Mouse (Mus musculus): ENCODE data around the gene Wfdc18. TPM values are rescaled to one million over a fixed set of nuclear protein-coding genes. Genes with fewer than 3 reads are reported as not detected.

The Wfdc18 gene
- polyA plus RNA-seq, 1 experiment = 5.3 TPM

- Histone ChIP-seq H3K27ac (ENCODE audit: insufficient read depth, low read length) (no peak overlapping the region), H3K27me3 (ENCODE audit: control insufficient read depth, insufficient read depth, low read length) (no peaks in the 10 kb centered on the region), H3K4me1 (ENCODE audit: control insufficient read depth, insufficient read depth, low read length) (no peaks in the 10 kb centered on the region), H3K4me3 (replicated peaks; ENCODE audit: insufficient read depth, low read depth, low read length) (no peak overlapping the region)
- no peak for TF ChIP-seq CTCF (IDR thresholded peaks at IDR 0.05; ENCODE audit: borderline replicate concordance, insufficient read depth, low read depth, low read length)
- TF ChIP-seq POLR2A (IDR thresholded peaks at IDR 0.05; ENCODE audit: borderline replicate concordance, insufficient read depth, low read length) = no peak
- DNase-seq = no peak
- WGBS = 31% methylated on average over 4 of the region's 4 CpGs
Measured at GRCm38 (mm10) chr11:83746152-83746551, 37.3 kb downstream of the Wfdc18 start.

GRCm38 (mm10) chr11:83746681-83747080 lies 37.9 kb downstream of the Wfdc18 start, which contains the start of gene Wfdc21:
Wfdc21 (plus strand) TSS chr11:83746940.
- no peak for DNase-seq
- WGBS = 23% methylated on average over 5 of the region's 5 CpGs
- H3K27me3 ChIP-seq (ENCODE audit: control insufficient read depth, insufficient read depth, low read length) = no peaks in the 10 kb centered on the region
- no peak for TF ChIP-seq CTCF (IDR thresholded peaks at IDR 0.05; ENCODE audit: borderline replicate concordance, insufficient read depth, low read depth, low read length)
- TF ChIP-seq POLR2A (IDR thresholded peaks at IDR 0.05; ENCODE audit: borderline replicate concordance, insufficient read depth, low read length) = no peak
- H3K4me3 ChIP-seq (replicated peaks; ENCODE audit: insufficient read depth, low read depth, low read length) = no peak within 1 kb of the TSS
- H3K4me1 ChIP-seq (ENCODE audit: control insufficient read depth, insufficient read depth, low read length) = no peaks in the 10 kb centered on the region
- no peak within 1 kb of the TSS for H3K27ac ChIP-seq (ENCODE audit: insufficient read depth, low read length)

GRCm38 (mm10) chr11:83747376-83748265 lies 38.8 kb downstream of the Wfdc18 start:
- Histone ChIP-seq H3K4me1 (ENCODE audit: control insufficient read depth, insufficient read depth, low read length) (no peaks in the 10 kb centered on the region), H3K27me3 (ENCODE audit: control insufficient read depth, insufficient read depth, low read length) (no peaks in the 10 kb centered on the region), H3K4me3 (replicated peaks; ENCODE audit: insufficient read depth, low read depth, low read length) (no peak overlapping the region), H3K27ac (ENCODE audit: insufficient read depth, low read length) (no peak overlapping the region)
- WGBS = 65% methylated on average over 6 of the region's 6 CpGs
- no peak for DNase-seq
- TF ChIP-seq CTCF (IDR thresholded peaks at IDR 0.05; ENCODE audit: borderline replicate concordance, insufficient read depth, low read depth, low read length) = no peak
- TF ChIP-seq POLR2A (IDR thresholded peaks at IDR 0.05; ENCODE audit: borderline replicate concordance, insufficient read depth, low read length) = no peak

GRCm38 (mm10) chr11:83753581-83754181 lies 44.9 kb downstream of the Wfdc18 start, which contains the start of gene Heatr6:
Heatr6 (plus strand) TSS chr11:83753696.
- TF ChIP-seq CTCF (IDR thresholded peaks at IDR 0.05; ENCODE audit: borderline replicate concordance, insufficient read depth, low read depth, low read length) (no peak), POLR2A (IDR thresholded peaks at IDR 0.05; ENCODE audit: borderline replicate concordance, insufficient read depth, low read length) (peak; percentile 43; the same call in 1 of the 2 replicates)
- under 1% methylated on average over 47 of the region's 47 CpGs for WGBS
- H3K27me3 ChIP-seq (ENCODE audit: control insufficient read depth, insufficient read depth, low read length) = no peaks in the 10 kb centered on the region
- no peaks in the 10 kb centered on the region for H3K4me1 ChIP-seq (ENCODE audit: control insufficient read depth, insufficient read depth, low read length)
- DNase-seq = peak; percentile 93 to 94
- peak within 1 kb of the TSS; percentile 93 for H3K27ac ChIP-seq (ENCODE audit: insufficient read depth, low read length)
- peak within 1 kb of the TSS; percentile 99 for H3K4me3 ChIP-seq (replicated peaks; ENCODE audit: insufficient read depth, low read depth, low read length)

GRCm38 (mm10) chr11:83754227-83754626 lies 45.4 kb downstream of the Wfdc18 start:
- H3K4me3 ChIP-seq (replicated peaks; ENCODE audit: insufficient read depth, low read depth, low read length) = peak overlapping the region; percentile 99
- H3K27me3 ChIP-seq (ENCODE audit: control insufficient read depth, insufficient read depth, low read length) = no peaks in the 10 kb centered on the region
- TF ChIP-seq CTCF (IDR thresholded peaks at IDR 0.05; ENCODE audit: borderline replicate concordance, insufficient read depth, low read depth, low read length) (no peak), POLR2A (IDR thresholded peaks at IDR 0.05; ENCODE audit: borderline replicate concordance, insufficient read depth, low read length) (no peak)
- no peak for DNase-seq
- 3% methylated on average over 8 of the region's 8 CpGs for WGBS
- H3K27ac ChIP-seq (ENCODE audit: insufficient read depth, low read length) = peak overlapping the region; percentile 93
- no peaks in the 10 kb centered on the region for H3K4me1 ChIP-seq (ENCODE audit: control insufficient read depth, insufficient read depth, low read length)

Other genes starting within 250 kb of the Wfdc18 start
- gene Mmp28, start 245.9 kb upstream of the Wfdc18 start, polyA plus RNA-seq (2012; rRNA removed) = 4.3 and 4.8 TPM in 2 replicates
- gene Taf15, start 235.9 kb upstream of the Wfdc18 start, polyA plus RNA-seq (2012; rRNA removed) = 60.0 and 60.1 TPM in 2 replicates
- not detected in 2 replicates for gene Heatr9, start 186.8 kb upstream of the Wfdc18 start, polyA plus RNA-seq (2012; rRNA removed)
- gene Ccl5, start 178.5 kb upstream of the Wfdc18 start, polyA plus RNA-seq (2012; rRNA removed) = 0.85 and 1.3 TPM in 2 replicates
- 0.62 and 0.87 TPM in 2 replicates for gene Ccl9, start 130.4 kb upstream of the Wfdc18 start, polyA plus RNA-seq (2012; rRNA removed)
- 1.0 and 1.7 TPM in 2 replicates for gene Ccl6, start 115.9 kb upstream of the Wfdc18 start, polyA plus RNA-seq (2012; rRNA removed)
- not detected in 2 replicates for gene Rpl9-ps1, start 63.4 kb upstream of the Wfdc18 start, polyA plus RNA-seq (2012; rRNA removed)
- gene Ccl3, start 59.7 kb upstream of the Wfdc18 start, polyA plus RNA-seq (2012; rRNA removed) = 0.25 and 0.41 TPM in 2 replicates
- 0.25 and 0.32 TPM in 2 replicates for gene Ccl4, start 46.4 kb upstream of the Wfdc18 start, polyA plus RNA-seq (2012; rRNA removed)
- gene Wfdc17, start 5.0 kb upstream of the Wfdc18 start, polyA plus RNA-seq (2012; rRNA removed) = 0.51 and 1.1 TPM in 2 replicates
- gene Wfdc21, start 37.9 kb downstream of the Wfdc18 start, polyA plus RNA-seq (2012; rRNA removed) = 0.36 TPM in 1 of 2 replicates, not detected in the other
- 17.4 and 19.0 TPM in 2 replicates for gene Heatr6, start 44.7 kb downstream of the Wfdc18 start, polyA plus RNA-seq (2012; rRNA removed)
- gene Hnf1b, start 141.0 kb downstream of the Wfdc18 start, polyA plus RNA-seq (2012; rRNA removed) = 0.17 and 0.20 TPM in 2 replicates
- 17.8 and 19.6 TPM in 2 replicates for gene Ddx52, start 233.0 kb downstream of the Wfdc18 start, polyA plus RNA-seq (2012; rRNA removed)

All from cerebellum, adult 2 months (tissue).